Mouse (Mus musculus) myocyte (in vitro differentiated cells): ENCODE results near the gene Foxr1.

Experiments used
- MAX ChIP-seq: IDR thresholded peaks from one replicate; pipeline ENCODE4 v1.6.1; 2011; ENCODE audit warnings: low read depth, mild to moderate bottlenecking, control low read depth
- MYOG ChIP-seq, 3 experiments: IDR thresholded peaks; one replicate each; pipeline ENCODE4 v1.6.1; 2011; ENCODE audit warnings: control low read depth in 2 of 3, low read depth in 2 of 3, mild to moderate bottlenecking in 2 of 3; ENCODE audit not compliant: insufficient read length in 2 of 3, control insufficient read depth in 1 of 3, insufficient read depth in 1 of 3
- POLR2A ChIP-seq: IDR thresholded peaks from one replicate; pipeline ENCODE4 v1.6.1; 2011; ENCODE audit warnings: low read depth, mild to moderate bottlenecking, control low read depth, moderate library complexity; ENCODE audit not compliant: insufficient read length
- TCF12 ChIP-seq: IDR thresholded peaks from one replicate; pipeline ENCODE4 v1.6.1; 2011; ENCODE audit warnings: mild to moderate bottlenecking, control low read depth; ENCODE audit not compliant: poor library complexity, insufficient read depth, severe bottlenecking

GRCm38 (mm10) chr9:44484311-44485104, 43.6 kb upstream of the Foxr1 start:
- TF ChIP-seq POLR2A (no peak), MYOG (IDR thresholded peaks at IDR 0.05; ENCODE audit: control insufficient read depth in 1 of 3, insufficient read depth in 1 of 3, insufficient read length in 2 of 3, low read depth in 2 of 3) (no peak), MAX (no peak), TCF12 (no peak)
